Mouse (Mus musculus) myocyte (in vitro differentiated cells): ENCODE results near the gene Trappc3.

ENCODE experiments used
- CEBPB ChIP-seq: IDR thresholded peaks from 2 replicates; pipeline ENCODE4 v1.6.1; 2011; ENCODE audit warnings: mild to moderate bottlenecking, moderate library complexity; ENCODE audit not compliant: poor library complexity, insufficient read depth, severe bottlenecking
- E2F4 ChIP-seq: IDR thresholded peaks from one replicate; pipeline ENCODE4 v1.6.1; 2011; ENCODE audit warnings: mild to moderate bottlenecking, control low read depth, moderate library complexity; ENCODE audit not compliant: insufficient read depth
- MAX ChIP-seq: IDR thresholded peaks from one replicate; pipeline ENCODE4 v1.6.1; 2011; ENCODE audit warnings: low read depth, mild to moderate bottlenecking, control low read depth
- MYOD1 ChIP-seq, 3 experiments: IDR thresholded peaks; one replicate each; pipeline ENCODE4 v1.6.1; 2011; ENCODE audit warnings: control low read depth in 2 of 3, low read depth in 2 of 3, mild to moderate bottlenecking in 2 of 3, moderate library complexity in 1 of 3; ENCODE audit not compliant: insufficient read length in 2 of 3, control insufficient read depth in 1 of 3
- MYOG ChIP-seq, 3 experiments: IDR thresholded peaks; one replicate each; pipeline ENCODE4 v1.6.1; 2011; ENCODE audit warnings: control low read depth in 2 of 3, low read depth in 2 of 3, mild to moderate bottlenecking in 2 of 3; ENCODE audit not compliant: insufficient read length in 2 of 3, control insufficient read depth in 1 of 3, insufficient read depth in 1 of 3
- POLR2A ChIP-seq: IDR thresholded peaks from one replicate; pipeline ENCODE4 v1.6.1; 2011; ENCODE audit warnings: low read depth, mild to moderate bottlenecking, control low read depth, moderate library complexity; ENCODE audit not compliant: insufficient read length
- POLR2AphosphoS2 ChIP-seq: IDR thresholded peaks from one replicate; pipeline ENCODE4 v1.6.1; 2011; ENCODE audit warnings: low read depth, control low read depth; ENCODE audit not compliant: insufficient read length
- TCF12 ChIP-seq: IDR thresholded peaks from one replicate; pipeline ENCODE4 v1.6.1; 2011; ENCODE audit warnings: mild to moderate bottlenecking, control low read depth; ENCODE audit not compliant: poor library complexity, insufficient read depth, severe bottlenecking
- USF1 ChIP-seq: IDR thresholded peaks from one replicate; pipeline ENCODE4 v1.6.1; 2011; ENCODE audit warnings: low read depth, mild to moderate bottlenecking, control low read depth, moderate library complexity

DNA sequence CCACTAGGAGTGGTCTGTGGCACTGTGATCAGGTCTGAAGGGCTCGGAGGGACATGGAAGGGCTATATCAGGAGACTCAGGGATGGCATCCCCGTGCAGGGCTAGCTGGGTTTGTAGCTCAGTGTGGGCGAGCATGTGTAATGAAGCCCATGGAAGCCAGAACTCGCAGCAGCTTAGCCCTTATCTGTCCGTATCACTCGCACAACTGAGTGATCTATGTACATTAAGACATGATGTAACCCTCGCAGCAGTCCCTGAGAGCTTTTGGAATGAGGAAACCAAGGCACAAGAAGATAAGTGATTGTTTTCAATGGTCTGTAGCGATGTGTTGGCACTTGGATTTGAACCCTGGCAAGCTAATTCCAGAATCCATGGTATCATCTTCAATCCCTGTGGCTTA is 21.5 kb downstream of the Trappc3 start:
- TF ChIP-seq MAX, result no peak
- no peak for TF ChIP-seq MYOD1 (IDR thresholded peaks at IDR 0.05; ENCODE audit: control insufficient read depth in 1 of 3, insufficient read length in 2 of 3, low read depth in 2 of 3)
- TF ChIP-seq POLR2A, result no peak
- TF ChIP-seq TCF12, result no peak
- TF ChIP-seq MYOG (IDR thresholded peaks at IDR 0.05; ENCODE audit: control insufficient read depth in 1 of 3, insufficient read depth in 1 of 3, insufficient read length in 2 of 3, low read depth in 2 of 3), result no peak
- TF ChIP-seq E2F4, result no peak
- TF ChIP-seq POLR2AphosphoS2, result no peak
- TF ChIP-seq CEBPB, result no peak
- TF ChIP-seq USF1, result no peak
